Mouse (Mus musculus): Measurements from ENCODE around the gene Spc24. TPM values are rescaled to one million over a fixed set of nuclear protein-coding genes. Genes with fewer than 3 reads are reported as not detected.
"Not testable (repeated sequence)": the region's sequence is repeated elsewhere in the genome, so short reads cannot be mapped to it uniquely, and the experiment has no call there.

Spc24 gene
- polyA plus RNA-seq, 1 experiment from 2014 or later: 160 TPM

GRCm38 (mm10) chr9:21795579-21795978, 35.5 kb upstream of the Spc24 start:
- H3K36me3 ChIP-seq: peaks cover 54% of the 10 kb centered on the region
- peak overlapping the region; percentile 78 for H3K4me3 ChIP-seq
- 74% methylated on average over 5 of the region's 5 CpGs for WGBS
- H3K4me1 ChIP-seq: peaks cover 61% of the 10 kb centered on the region
- DNase-seq (ENCODE audit: low spot score): no peak
- peak overlapping the region; percentile 94 for H3K27ac ChIP-seq
- H3K9me3 ChIP-seq: no peaks in the 10 kb centered on the region
- H3K27me3 ChIP-seq (ENCODE audit: insufficient read depth, poor library complexity, severe bottlenecking): no peaks in the 10 kb centered on the region

- Histone ChIP-seq H3K27ac (peak overlapping the region; percentile 94), H3K4me1 (peaks cover 64% of the 10 kb centered on the region), H3K9me3 (no peaks in the 10 kb centered on the region), H3K27me3 (ENCODE audit: insufficient read depth, poor library complexity, severe bottlenecking) (no peaks in the 10 kb centered on the region), H3K36me3 (peaks cover 59% of the 10 kb centered on the region), H3K4me3 (no peak overlapping the region)
- DNase-seq (ENCODE audit: low spot score): no peak
- 92% methylated on average over 25 of the region's 25 CpGs for WGBS
These were observed 34.8 kb upstream of the Spc24 start for GRCm38 (mm10) chr9:21794925-21795324.

- 94% methylated on average over 18 of the region's 18 CpGs for WGBS
- no peak overlapping the region for H3K27ac ChIP-seq
- peaks cover 64% of the 10 kb centered on the region for H3K4me1 ChIP-seq
- peaks cover 64% of the 10 kb centered on the region for H3K36me3 ChIP-seq
- H3K27me3 ChIP-seq (ENCODE audit: insufficient read depth, poor library complexity, severe bottlenecking): no peaks in the 10 kb centered on the region
- no peak overlapping the region for H3K4me3 ChIP-seq
- DNase-seq (ENCODE audit: low spot score): no peak
- no peaks in the 10 kb centered on the region for H3K9me3 ChIP-seq
These were observed 34.3 kb upstream of the Spc24 start for GRCm38 (mm10) chr9:21794344-21794834.

GRCm38 (mm10) chr9:21793507-21793906, 33.4 kb upstream of the Spc24 start:
- Histone ChIP-seq H3K36me3 (peaks cover 73% of the 10 kb centered on the region), H3K4me1 (peaks cover 57% of the 10 kb centered on the region)
- DNase-seq (ENCODE audit: low spot score): not testable (repeated sequence)

GRCm38 (mm10) chr9:21792644-21793043, 32.5 kb upstream of the Spc24 start:
- H3K27me3 ChIP-seq (ENCODE audit: insufficient read depth, poor library complexity, severe bottlenecking): no peaks in the 10 kb centered on the region
- H3K36me3 ChIP-seq: peaks cover 81% of the 10 kb centered on the region
- 70% methylated on average over 8 of the region's 8 CpGs for WGBS
- no peak overlapping the region for H3K4me3 ChIP-seq
- no peaks in the 10 kb centered on the region for H3K9me3 ChIP-seq
- peaks cover 54% of the 10 kb centered on the region for H3K4me1 ChIP-seq
- H3K27ac ChIP-seq: peak overlapping the region; percentile 65; the same call in 1 of the 2 replicates
- no peak for DNase-seq (ENCODE audit: low spot score)

More at GRCm38 (mm10) chr9:21793507-21793906, 33.4 kb upstream of the Spc24 start:
- not testable (repeated sequence) for H3K9me3 ChIP-seq; H3K27me3 ChIP-seq (ENCODE audit: insufficient read depth, poor library complexity, severe bottlenecking); H3K27ac ChIP-seq; H3K4me3 ChIP-seq
- WGBS: 92% methylated on average over 6 of the region's 6 CpGs

GRCm38 (mm10) chr9:21791861-21792260, 31.8 kb upstream of the Spc24 start:
- Histone ChIP-seq H3K9me3 (no peaks in the 10 kb centered on the region), H3K4me1 (peaks cover 52% of the 10 kb centered on the region), H3K27me3 (ENCODE audit: insufficient read depth, poor library complexity, severe bottlenecking) (no peaks in the 10 kb centered on the region), H3K4me3 (0 out of 2 replicates have a peak overlapping the region, but pooled peaks have one; percentile 9), H3K27ac (peak overlapping the region; percentile 65), H3K36me3 (peaks cover 87% of the 10 kb centered on the region)
- DNase-seq (ENCODE audit: low spot score): no peak
- WGBS: 61% methylated on average over 8 of the region's 8 CpGs

GRCm38 (mm10) chr9:21788234-21788633, 28.1 kb upstream of the Spc24 start:
- Histone ChIP-seq H3K4me3 (no peak overlapping the region), H3K27me3 (ENCODE audit: insufficient read depth, poor library complexity, severe bottlenecking) (no peaks in the 10 kb centered on the region), H3K9me3 (no peaks in the 10 kb centered on the region), H3K27ac (no peak overlapping the region), H3K36me3 (peaks cover 92% of the 10 kb centered on the region), H3K4me1 (peaks cover 28% of the 10 kb centered on the region)
- DNase-seq (ENCODE audit: low spot score): no peak
- 86% methylated on average over 9 of the region's 9 CpGs for WGBS

GRCm38 (mm10) chr9:21787654-21788053, 27.6 kb upstream of the Spc24 start:
- Histone ChIP-seq H3K36me3 (peaks cover 89% of the 10 kb centered on the region), H3K27me3 (ENCODE audit: insufficient read depth, poor library complexity, severe bottlenecking) (no peaks in the 10 kb centered on the region), H3K4me3 (no peak overlapping the region), H3K4me1 (peaks cover 25% of the 10 kb centered on the region), H3K9me3 (no peaks in the 10 kb centered on the region), H3K27ac (no peak overlapping the region; the same call in 1 of the 2 replicates)
- WGBS: 84% methylated on average over 5 of the region's 5 CpGs
- DNase-seq (ENCODE audit: low spot score): no peak

GRCm38 (mm10) chr9:21786906-21787305, 26.8 kb upstream of the Spc24 start:
- Histone ChIP-seq H3K27me3 (ENCODE audit: insufficient read depth, poor library complexity, severe bottlenecking) (no peaks in the 10 kb centered on the region), H3K4me1 (peaks cover 23% of the 10 kb centered on the region), H3K9me3 (no peaks in the 10 kb centered on the region), H3K27ac (no peak overlapping the region; the same call in 1 of the 2 replicates), H3K4me3 (no peak overlapping the region), H3K36me3 (peaks cover 89% of the 10 kb centered on the region)
- 6% methylated on average over 6 of the region's 6 CpGs for WGBS
- no peak for DNase-seq (ENCODE audit: low spot score)

GRCm38 (mm10) chr9:21786309-21786708, 26.2 kb upstream of the Spc24 start:
- H3K4me3 ChIP-seq; H3K27me3 ChIP-seq (ENCODE audit: insufficient read depth, poor library complexity, severe bottlenecking); DNase-seq (ENCODE audit: low spot score); H3K27ac ChIP-seq; H3K9me3 ChIP-seq: not testable (repeated sequence)
- 65% methylated on average over 2 of the region's 2 CpGs for WGBS
- peaks cover 89% of the 10 kb centered on the region for H3K36me3 ChIP-seq
- peaks cover 17% of the 10 kb centered on the region for H3K4me1 ChIP-seq

- DNase-seq (ENCODE audit: low spot score): no peak
- 88% methylated on average over 7 of the region's 7 CpGs for WGBS
- Histone ChIP-seq H3K9me3 (no peaks in the 10 kb centered on the region), H3K4me3 (no peak overlapping the region), H3K4me1 (peaks cover 13% of the 10 kb centered on the region), H3K27ac (no peak overlapping the region), H3K27me3 (ENCODE audit: insufficient read depth, poor library complexity, severe bottlenecking) (no peaks in the 10 kb centered on the region), H3K36me3 (peaks cover 91% of the 10 kb centered on the region)
These were observed 24.6 kb upstream of the Spc24 start for GRCm38 (mm10) chr9:21784517-21785307.

- H3K4me1 ChIP-seq: peaks cover 7% of the 10 kb centered on the region
- no peak overlapping the region for H3K4me3 ChIP-seq
- H3K27ac ChIP-seq: 0 out of 2 replicates have a peak overlapping the region, but pooled peaks have one; percentile 29
- WGBS: 61% methylated on average over 15 of the region's 15 CpGs
- no peak for DNase-seq (ENCODE audit: low spot score)
- H3K27me3 ChIP-seq (ENCODE audit: insufficient read depth, poor library complexity, severe bottlenecking): no peaks in the 10 kb centered on the region
- H3K9me3 ChIP-seq: no peaks in the 10 kb centered on the region
- peaks cover 91% of the 10 kb centered on the region for H3K36me3 ChIP-seq
These were observed 21.8 kb upstream of the Spc24 start for GRCm38 (mm10) chr9:21781657-21782468.

GRCm38 (mm10) chr9:21777726-21778125, 17.6 kb upstream of the Spc24 start:
- 89% methylated on average over 3 of the region's 3 CpGs for WGBS
- DNase-seq (ENCODE audit: low spot score): no peak
- peaks cover 6% of the 10 kb centered on the region; the same call in 1 of the 2 replicates for H3K4me1 ChIP-seq
- H3K36me3 ChIP-seq: peaks cover 91% of the 10 kb centered on the region
- no peaks in the 10 kb centered on the region for H3K27me3 ChIP-seq (ENCODE audit: insufficient read depth, poor library complexity, severe bottlenecking)
- H3K4me3 ChIP-seq: no peak overlapping the region
- no peak overlapping the region for H3K27ac ChIP-seq
- no peaks in the 10 kb centered on the region for H3K9me3 ChIP-seq

All from heart, embryonic 10.5 days (tissue).